Mouse (Mus musculus) gastrocnemius, adult 2 months (tissue): ENCODE results near the gene Col12a1. TPM values are rescaled to one million over a fixed set of nuclear protein-coding genes. Genes with fewer than 3 reads are reported as not detected.
"Not testable (repeated sequence)": the region's sequence is repeated elsewhere in the genome, so short reads cannot be mapped to it uniquely, and the experiment has no call there.

Source experiments
- DNase-seq: peaks from one replicate; pipeline ENCODE4 v3.0.0; 2022
- H3K27ac ChIP-seq: fragments of 200-600 bp; 2 replicates; pipeline ENCODE4 v1.8.1; 2022; ENCODE audit warnings: mild to moderate bottlenecking
- H3K4me3 ChIP-seq: fragments of 200-600 bp; 2 replicates; pipeline ENCODE4 v1.8.1; 2022; ENCODE audit warnings: mild to moderate bottlenecking, moderate library complexity
- CTCF ChIP-seq: fragments of 200-600 bp; IDR thresholded peaks from 2 replicates; pipeline ENCODE4 v1.8.1; 2022; ENCODE audit warnings: antibody characterized with exemption, mild to moderate bottlenecking, moderate library complexity
- intact Hi-C: fragments of 180-260 bp; cut with DNase I; formaldehyde crosslinking; loops from one replicate; pipeline ENCODE4 v1.15.1; 2025
- total RNA-seq, 2 experiments: library from RNA; stranded (reverse); gene quantifications; 2 replicates each; pipeline ENCODE4 v1.2.3; 2021

The Col12a1 gene
- total RNA-seq, 2 experiments from 2014 or later = 4.5 to 16.4 TPM

DNA sequence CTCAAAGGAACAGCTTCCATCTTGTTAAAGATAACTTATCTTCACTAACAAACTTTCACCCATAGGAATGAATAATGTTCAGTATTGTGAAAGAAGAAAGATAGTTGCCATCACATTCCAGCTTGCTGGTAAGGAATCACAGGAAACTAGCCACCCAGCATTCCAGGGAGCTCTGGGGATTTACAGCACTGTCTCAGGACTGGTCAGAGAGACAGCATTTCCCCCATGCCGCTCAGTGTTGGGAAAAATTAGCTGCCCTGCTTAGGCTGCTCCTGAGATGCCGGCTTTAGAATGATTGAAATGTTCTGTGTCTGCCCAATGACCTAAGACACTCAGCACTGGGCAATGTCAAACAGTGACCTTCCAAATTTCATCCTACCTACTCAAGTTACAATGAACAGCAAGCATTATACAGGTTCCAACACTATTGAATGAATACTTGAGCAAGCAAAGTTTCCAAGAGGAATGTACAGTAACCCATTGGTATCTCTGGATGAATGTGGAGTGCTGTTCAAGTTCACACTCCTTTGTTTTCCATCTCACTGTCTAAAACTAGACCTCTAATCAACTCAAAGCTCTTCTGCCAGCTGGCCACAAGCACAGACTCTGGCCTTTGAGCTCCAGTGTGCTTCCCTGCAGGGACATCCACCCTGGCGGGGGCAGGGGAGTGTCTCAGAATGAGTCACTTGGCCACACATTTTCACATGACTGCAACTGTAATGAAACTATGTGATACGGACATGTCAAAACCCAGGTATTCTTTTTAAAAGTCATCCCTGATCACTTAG, 38.0 kb downstream of the Col12a1 start:
- intact Hi-C loops = no loop called here
- Histone ChIP-seq H3K4me3 (no peak overlapping the region), H3K27ac (no peak overlapping the region)
- peak; percentile 62 for DNase-seq
- no peak for TF ChIP-seq CTCF

GRCm38 (mm10) chr9:79668806-79669205, 49.8 kb downstream of the Col12a1 start:
- DNase-seq, H3K27ac ChIP-seq, intact Hi-C loops, H3K4me3 ChIP-seq: not testable (repeated sequence)

DNA sequence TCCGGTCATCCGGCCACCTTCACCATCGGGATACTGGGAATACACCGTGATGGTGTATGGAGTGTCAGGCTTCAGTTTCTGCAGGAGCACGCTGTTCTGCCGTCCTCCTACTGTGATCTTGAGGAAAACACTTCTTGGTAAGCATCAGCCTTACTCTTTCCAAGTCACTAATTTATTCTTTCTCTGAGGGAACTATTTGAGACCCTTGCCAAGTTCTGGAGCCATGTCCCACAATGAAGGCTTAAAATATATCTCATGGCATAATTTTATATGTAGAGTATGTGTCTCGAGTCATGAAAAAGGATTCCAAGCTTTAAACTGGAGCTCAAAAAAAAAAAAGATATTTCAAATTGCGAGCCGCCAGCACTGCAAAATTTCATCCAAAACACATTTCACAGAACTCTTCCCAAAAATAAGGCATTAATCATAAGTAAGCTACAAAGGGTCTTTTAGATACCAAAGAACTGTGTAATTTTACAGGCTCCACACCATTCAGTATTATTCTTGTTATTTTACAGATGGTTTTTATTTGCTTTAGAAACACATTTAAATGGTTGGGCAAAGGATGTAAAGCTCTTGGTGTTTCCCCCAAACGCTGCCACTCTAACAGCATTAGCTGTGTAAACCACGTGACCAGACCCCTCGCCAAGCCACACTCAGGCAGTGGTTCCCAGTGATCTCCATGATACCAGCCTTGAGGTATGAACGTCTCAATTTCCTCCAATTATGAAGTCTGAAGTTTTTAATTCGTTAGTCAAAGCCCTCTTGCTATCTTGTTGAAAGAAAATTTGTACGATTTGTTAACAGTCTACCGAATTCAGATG, 65.1 kb downstream of the Col12a1 start:
- Histone ChIP-seq H3K27ac (no peak overlapping the region), H3K4me3 (no peak overlapping the region)
- intact Hi-C loops = no loop called here
- DNase-seq = no peak
- no peak for TF ChIP-seq CTCF

DNA sequence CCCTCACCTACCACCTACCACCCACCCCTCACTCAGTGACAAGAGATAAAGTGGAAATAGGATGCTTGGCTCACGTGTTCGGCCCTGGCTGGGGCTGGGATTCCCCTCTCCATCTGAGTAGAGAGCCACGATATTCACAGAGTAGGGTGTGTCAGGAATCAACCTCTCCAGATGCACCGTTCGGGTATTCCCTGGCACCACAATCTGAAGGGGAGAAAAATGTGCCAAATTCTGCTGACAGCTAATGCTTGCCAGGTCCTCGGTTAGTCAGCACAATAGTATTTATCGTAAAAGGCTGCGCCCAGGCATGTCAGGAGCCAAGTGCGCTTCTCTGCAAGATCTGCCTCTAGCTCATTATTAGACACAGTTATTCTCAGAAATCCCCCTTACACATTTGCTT, 70.0 kb downstream of the Col12a1 start:
- H3K4me3 ChIP-seq = no peak overlapping the region
- intact Hi-C loops = no loop called here
- DNase-seq = no peak
- TF ChIP-seq CTCF = no peak
- H3K27ac ChIP-seq = no peak overlapping the region

GRCm38 (mm10) chr9:79645757-79646156, 72.9 kb downstream of the Col12a1 start:
- DNase-seq = no peak
- no peak overlapping the region for H3K4me3 ChIP-seq
- intact Hi-C loops = no loop called here
- no peak overlapping the region for H3K27ac ChIP-seq
- TF ChIP-seq CTCF = no peak

GRCm38 (mm10) chr9:79639430-79640090, 79.1 kb downstream of the Col12a1 start:
- intact Hi-C loops = no loop called here
- Histone ChIP-seq H3K4me3 (no peak overlapping the region), H3K27ac (no peak overlapping the region)
- no peak for TF ChIP-seq CTCF
- DNase-seq = peak; percentile 20

DNA sequence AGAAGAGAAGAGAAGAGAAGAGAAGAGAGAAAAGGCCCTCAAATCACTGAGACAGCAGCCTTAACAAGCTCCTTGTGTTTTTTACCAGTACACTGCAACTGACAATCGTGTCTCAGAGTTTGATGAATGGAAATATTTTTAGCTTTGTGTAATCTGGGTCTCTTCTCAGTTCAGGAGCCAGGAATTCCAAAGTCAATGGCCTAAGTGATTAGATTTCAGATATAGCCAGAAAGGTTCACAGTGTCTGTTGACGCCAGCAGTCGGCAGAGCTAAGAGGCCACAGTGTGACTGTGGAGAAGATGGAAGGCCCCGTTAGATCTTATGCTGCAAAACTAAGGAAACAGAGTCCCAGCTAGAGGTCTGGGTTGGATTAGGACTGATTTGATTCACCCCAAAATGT, 80.8 kb downstream of the Col12a1 start:
- intact Hi-C loops = no loop called here
- DNase-seq = no peak
- no peak overlapping the region for H3K27ac ChIP-seq
- no peak for TF ChIP-seq CTCF
- no peak overlapping the region for H3K4me3 ChIP-seq

- no peak overlapping the region for H3K4me3 ChIP-seq
- no peak for TF ChIP-seq CTCF
- DNase-seq = no peak
- intact Hi-C loops = no loop called here
- no peak overlapping the region for H3K27ac ChIP-seq
Measured at GRCm38 (mm10) chr9:79634076-79634475, 84.6 kb downstream of the Col12a1 start.

DNA sequence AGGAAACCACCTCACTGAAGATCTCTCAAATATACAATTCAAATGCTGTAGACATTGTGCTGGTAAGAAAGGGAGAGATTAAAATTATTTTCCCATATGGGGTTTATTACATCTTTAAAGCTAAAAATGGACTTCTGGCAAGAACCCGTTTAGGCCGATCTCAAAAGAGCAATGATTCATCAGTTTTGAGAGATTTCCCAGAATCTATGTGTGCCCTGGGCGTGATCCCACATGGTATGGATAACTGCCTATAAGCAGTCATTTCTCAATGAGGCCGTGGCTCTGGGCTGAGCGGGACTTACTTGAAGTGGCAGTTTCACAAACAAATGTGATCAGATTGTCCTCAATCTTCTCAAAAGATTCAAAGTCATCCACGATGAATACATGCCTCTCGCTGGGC, 87.4 kb downstream of the Col12a1 start:
- intact Hi-C loops = no loop called here
- Histone ChIP-seq H3K4me3 (no peak overlapping the region), H3K27ac (no peak overlapping the region)
- no peak for TF ChIP-seq CTCF
- no peak for DNase-seq

DNA sequence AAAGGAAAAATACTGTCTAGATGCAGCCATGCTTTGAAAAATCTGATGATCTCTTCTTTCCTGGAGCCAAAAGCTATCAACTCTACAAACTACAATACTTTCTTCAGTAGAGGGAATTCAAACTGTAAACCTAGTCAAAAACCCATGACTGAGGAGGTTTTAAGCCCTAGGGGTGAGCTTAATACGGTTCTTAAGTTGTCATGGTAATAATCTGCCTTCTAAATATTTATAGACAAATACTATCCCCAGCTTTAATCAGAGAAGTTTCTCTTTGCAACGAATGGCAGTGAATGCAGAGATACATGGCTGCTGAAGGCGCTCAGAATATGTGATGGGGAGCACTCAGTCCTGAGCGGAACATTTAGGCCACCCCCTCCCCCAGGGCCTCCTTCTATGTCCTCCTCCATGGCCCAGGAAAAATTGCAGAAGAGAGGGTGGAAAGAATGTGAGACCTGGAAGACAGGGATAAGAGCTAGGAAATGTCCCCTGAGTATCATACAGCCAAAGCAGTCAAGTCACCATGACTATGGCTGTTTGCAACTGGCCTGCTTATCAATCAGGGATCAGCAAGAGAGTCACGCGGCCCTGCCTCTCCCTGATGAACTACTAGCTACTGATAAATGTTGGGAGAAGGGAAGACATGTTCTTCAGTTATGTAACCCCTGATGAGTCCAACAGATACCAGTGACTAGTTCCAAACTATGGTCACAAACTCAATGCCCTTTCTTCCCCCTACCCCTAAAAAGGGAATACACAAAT, 99.6 kb downstream of the Col12a1 start:
- intact Hi-C loops = no loop called here
- no peak for TF ChIP-seq CTCF
- no peak for DNase-seq
- H3K27ac ChIP-seq = no peak overlapping the region
- no peak overlapping the region for H3K4me3 ChIP-seq

DNA sequence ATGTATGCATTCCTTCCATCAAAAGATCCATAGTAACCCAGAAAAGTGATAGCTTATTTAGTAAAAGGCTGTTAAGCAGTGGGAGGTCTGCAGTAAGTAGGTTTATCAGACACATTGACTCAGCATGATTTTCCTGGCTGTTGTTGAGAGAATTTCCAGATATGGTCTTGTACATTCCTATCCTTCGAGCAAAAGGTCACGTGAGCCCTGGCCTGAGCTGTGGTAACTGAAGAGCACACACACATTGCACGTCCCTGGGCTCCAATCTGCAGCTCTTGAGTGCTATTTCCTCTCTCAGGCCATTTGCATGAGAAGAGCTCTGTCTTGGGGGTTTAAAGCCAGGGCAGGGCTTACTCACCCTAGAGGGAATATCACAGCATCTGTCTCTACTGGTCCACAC, 101.3 kb downstream of the Col12a1 start:
- no peak overlapping the region for H3K4me3 ChIP-seq
- H3K27ac ChIP-seq = no peak overlapping the region
- no peak for TF ChIP-seq CTCF
- intact Hi-C loops = no loop called here
- no peak for DNase-seq

DNA sequence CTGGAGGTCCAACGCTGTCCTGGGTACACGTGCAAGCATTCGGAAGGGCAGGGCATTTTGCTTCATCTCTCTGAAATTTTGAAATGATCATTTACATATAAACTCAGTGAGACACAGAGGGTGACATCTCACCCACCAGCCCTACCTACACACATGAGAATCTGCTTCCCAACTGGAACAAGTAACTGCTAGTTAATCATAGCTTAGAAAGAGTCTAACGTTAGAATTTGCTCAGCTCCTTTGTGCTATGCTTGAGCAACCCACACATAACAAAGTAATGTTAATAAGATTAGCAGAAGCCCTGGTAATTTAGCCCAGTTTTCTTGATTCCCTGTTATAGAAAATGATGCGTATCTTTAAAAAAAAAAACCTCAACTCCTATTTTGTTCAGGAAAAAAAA, 102.6 kb downstream of the Col12a1 start:
- no peak for DNase-seq
- no peak overlapping the region for H3K4me3 ChIP-seq
- TF ChIP-seq CTCF = no peak
- H3K27ac ChIP-seq = no peak overlapping the region
- intact Hi-C loops = no loop called here

GRCm38 (mm10) chr9:79610286-79610685, 108.3 kb downstream of the Col12a1 start:
- intact Hi-C loops = no loop called here
- TF ChIP-seq CTCF = no peak
- Histone ChIP-seq H3K4me3 (no peak overlapping the region), H3K27ac (peak overlapping the region; percentile 49; the same call in 1 of the 2 replicates)
- DNase-seq = peak; percentile 70
